Mouse (Mus musculus) adrenal gland, adult (tissue): Measurements from ENCODE around the gene Lrrc17.
"Not testable (repeated sequence)": the region's sequence is repeated elsewhere in the genome, so short reads cannot be mapped to it uniquely, and the experiment has no call there.

Source experiments
- DNase-seq, 2 experiments: peaks; one replicate each; pipeline ENCODE4 v3.0.0; 2022 to 2023; ENCODE audit warnings: low spot score in 1 of 2; ENCODE audit not compliant: inconsistent age in 2 of 2

The Lrrc17 gene

GRCm38 (mm10) chr5:21532921-21533320 lies 10.4 kb upstream of the Lrrc17 start:
- peak in 1 of 2 experiments; percentile 61 for DNase-seq

GRCm38 (mm10) chr5:21542226-21542625 lies 1.1 kb upstream of the Lrrc17 start:
- no peak for DNase-seq

- DNase-seq, result no peak
Measured at GRCm38 (mm10) chr5:21544821-21545220, 1.5 kb downstream of the Lrrc17 start.

- DNase-seq, result no peak
Measured at GRCm38 (mm10) chr5:21545227-21545626, 1.9 kb downstream of the Lrrc17 start.

GRCm38 (mm10) chr5:21545786-21546185 lies 2.4 kb downstream of the Lrrc17 start:
- peak in 1 of 2 experiments; percentile 68 for DNase-seq

DNA sequence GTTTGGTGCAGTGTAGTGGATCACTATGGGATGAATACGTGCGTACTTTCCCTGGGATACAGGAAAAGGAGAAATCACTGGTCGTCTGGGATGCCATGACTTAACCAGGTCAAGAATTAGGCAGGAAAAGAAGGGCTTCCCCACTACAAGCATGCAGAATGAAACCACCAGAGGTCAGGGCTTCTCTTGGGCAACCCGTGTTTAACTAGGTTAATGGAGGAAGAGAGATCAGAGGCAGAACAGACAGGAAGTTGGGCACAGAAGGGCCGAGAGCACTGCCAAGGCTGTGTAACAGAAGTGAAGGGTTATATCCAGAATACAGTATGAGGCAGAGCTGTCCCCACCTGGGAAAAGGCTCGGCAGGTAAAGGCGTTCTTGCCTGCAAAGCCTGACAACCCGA lies 3.6 kb downstream of the Lrrc17 start:
- no peak for DNase-seq

- DNase-seq, result no peak
Measured at GRCm38 (mm10) chr5:21553685-21554084, 10.3 kb downstream of the Lrrc17 start.

- no peak for DNase-seq
Measured at GRCm38 (mm10) chr5:21554732-21555131, 11.4 kb downstream of the Lrrc17 start.

DNA sequence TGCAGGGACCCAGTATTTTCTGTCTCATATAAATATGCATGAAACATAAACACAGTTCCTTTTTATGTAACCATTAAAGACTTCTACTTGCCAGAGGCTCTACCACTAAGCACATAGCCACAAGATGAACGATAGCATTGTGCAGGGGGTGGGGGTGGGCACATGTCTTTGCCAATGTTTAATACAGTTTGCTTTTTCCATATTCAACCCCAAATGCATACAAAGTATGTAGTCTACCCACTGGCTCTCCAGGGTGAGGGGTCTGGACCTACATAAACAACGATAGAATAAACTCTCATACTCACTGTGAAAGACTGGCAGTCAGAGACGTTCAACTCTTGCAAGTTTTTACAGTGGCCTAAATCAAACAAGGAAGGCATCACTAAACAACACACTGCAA lies 13.1 kb downstream of the Lrrc17 start:
- no peak for DNase-seq

- DNase-seq, result peak in 1 of 2 experiments; percentile 36
Measured at GRCm38 (mm10) chr5:21563936-21564335, 20.6 kb downstream of the Lrrc17 start.

GRCm38 (mm10) chr5:21565392-21566065 lies 22.2 kb downstream of the Lrrc17 start:
- DNase-seq, result no peak

GRCm38 (mm10) chr5:21567784-21568183 lies 24.4 kb downstream of the Lrrc17 start:
- no peak for DNase-seq

GRCm38 (mm10) chr5:21572764-21573416 lies 29.5 kb downstream of the Lrrc17 start:
- DNase-seq, result no peak

GRCm38 (mm10) chr5:21574386-21575209 lies 31.2 kb downstream of the Lrrc17 start:
- no peak for DNase-seq

- no peak for DNase-seq
Measured at GRCm38 (mm10) chr5:21575210-21575550, 31.8 kb downstream of the Lrrc17 start.

- no peak for DNase-seq
Measured at GRCm38 (mm10) chr5:21578136-21578535, 34.8 kb downstream of the Lrrc17 start.

DNA sequence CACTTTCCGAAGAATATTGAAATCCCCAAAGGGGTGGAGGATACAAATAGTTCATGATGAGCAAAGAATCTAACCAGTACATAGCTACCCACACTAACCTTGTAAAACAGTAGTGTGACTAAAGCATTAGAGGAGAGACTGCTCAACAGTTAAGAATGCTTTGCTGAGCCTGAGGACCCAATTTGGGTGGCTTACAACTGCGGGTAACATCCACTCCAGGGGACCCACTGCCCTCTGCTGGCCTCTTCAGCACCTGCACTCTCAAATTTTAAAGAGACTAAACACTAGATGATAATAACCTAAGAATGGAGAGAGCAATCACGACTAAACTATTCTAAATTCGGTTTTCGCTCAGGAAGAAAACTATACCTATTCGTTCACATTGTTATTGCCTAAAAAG lies 43.4 kb downstream of the Lrrc17 start:
- DNase-seq, result peak; percentile 30 to 77

- DNase-seq, result no peak
Measured at GRCm38 (mm10) chr5:21587683-21588082, 44.3 kb downstream of the Lrrc17 start.

DNA sequence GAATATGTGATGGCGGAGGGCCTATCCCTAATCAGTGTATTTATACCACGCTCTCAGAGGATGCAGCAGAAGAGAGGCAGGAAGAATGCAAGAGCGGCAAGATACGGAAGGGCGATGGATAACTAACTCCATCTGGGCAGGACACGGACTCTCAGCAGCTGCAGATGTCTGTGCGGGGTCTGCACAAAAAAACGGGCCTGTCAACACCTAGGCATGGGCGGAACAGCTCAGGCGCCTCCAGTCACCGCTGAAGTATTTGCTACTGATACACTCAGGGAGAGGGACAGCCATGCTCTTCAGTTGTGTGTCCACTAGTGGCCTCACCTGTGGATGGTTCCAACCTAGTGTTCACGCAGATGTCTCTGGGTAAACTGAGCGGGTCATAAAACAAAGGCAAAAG lies 44.9 kb downstream of the Lrrc17 start:
- no peak for DNase-seq

DNA sequence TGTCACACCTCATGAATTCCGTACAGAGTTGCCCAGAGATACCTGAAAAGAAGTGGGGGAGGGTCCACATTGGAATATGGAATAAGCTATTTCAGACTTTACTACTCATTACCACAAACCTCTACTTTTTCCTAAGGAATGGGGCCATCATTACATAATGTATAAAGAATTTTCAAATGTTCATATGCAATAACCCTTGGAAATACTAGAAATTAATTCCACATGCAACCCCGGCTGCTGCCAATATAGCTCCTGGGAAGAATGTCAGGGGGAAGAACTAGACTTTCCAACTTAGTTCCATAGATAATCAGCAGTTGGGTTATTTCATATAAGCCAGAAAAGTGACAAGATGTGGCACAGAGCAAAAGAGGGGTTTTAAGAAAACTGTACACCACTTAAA lies 48.7 kb downstream of the Lrrc17 start:
- no peak for DNase-seq

DNA sequence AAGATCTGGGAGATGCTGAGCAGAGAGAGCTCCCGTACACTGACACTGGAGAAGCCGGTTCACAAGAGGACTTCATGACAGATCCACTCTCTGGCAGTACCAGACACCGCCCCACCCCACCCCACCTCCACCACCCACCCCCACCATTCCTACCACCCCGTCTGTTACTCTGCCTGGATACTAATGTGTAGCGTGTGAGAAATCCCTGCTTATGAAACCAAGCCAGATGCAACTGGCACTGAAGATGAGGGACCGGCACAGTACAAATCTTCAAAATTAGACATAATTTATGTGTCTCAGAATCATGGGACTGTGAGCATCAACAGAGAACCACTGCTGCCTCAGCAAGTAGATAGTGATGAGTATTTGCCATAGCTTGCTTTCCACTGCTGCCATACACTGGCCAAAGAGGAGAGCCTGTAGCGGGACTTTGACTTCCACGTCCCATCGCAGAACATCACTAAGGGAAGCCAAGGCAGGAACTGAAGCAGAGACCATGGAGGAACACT lies 49.9 kb downstream of the Lrrc17 start:
- no peak for DNase-seq

GRCm38 (mm10) chr5:21599536-21599935 lies 56.2 kb downstream of the Lrrc17 start:
- not testable (repeated sequence) for DNase-seq
